Mouse (Mus musculus) ES-Bruce4 (cell line): ENCODE measurements at regions not wholly inside any gene's neighbourhood (a gene's known extent, or its start where the extent isn't known, plus 50 kb on each side); places are given as distances from the start of the nearest gene placed in this dataset.

Source experiments
- H3K27ac ChIP-seq: 2 replicates; pipeline ENCODE4 v1.5.1; 2012; ENCODE audit warnings: low read length, inconsistent platforms; ENCODE audit not compliant: insufficient read depth
- H3K27me3 ChIP-seq: 2 replicates; pipeline ENCODE4 v1.6.1; 2012; ENCODE audit warnings: mild to moderate bottlenecking, low read length, inconsistent platforms; ENCODE audit not compliant: control insufficient read depth, poor library complexity, insufficient read depth, severe bottlenecking
- H3K36me3 ChIP-seq: 2 replicates; pipeline ENCODE4 v1.6.1; 2012; ENCODE audit warnings: inconsistent platforms, mild to moderate bottlenecking, low read length, moderate library complexity; ENCODE audit not compliant: control insufficient read depth, poor library complexity, insufficient read depth, severe bottlenecking
- H3K4me1 ChIP-seq: one replicate; pipeline ENCODE4 v1.8.1; 2011; ENCODE audit warnings: low read length; ENCODE audit not compliant: control insufficient read depth, insufficient read depth
- H3K4me3 ChIP-seq: 2 replicates; pipeline ENCODE4 v1.5.1; 2011; ENCODE audit warnings: low read depth, mild to moderate bottlenecking, low read length
- H3K9ac ChIP-seq: 2 replicates; pipeline ENCODE4 v1.6.1; 2012; ENCODE audit warnings: low read depth, mild to moderate bottlenecking, inconsistent platforms; ENCODE audit not compliant: poor library complexity, severe bottlenecking
- H3K9me3 ChIP-seq: replicated peaks from 2 replicates; pipeline ENCODE4 v1.6.1; 2012; ENCODE audit warnings: mild to moderate bottlenecking, low read length, inconsistent platforms; ENCODE audit not compliant: control insufficient read depth, poor library complexity, insufficient read depth, severe bottlenecking
- CTCF ChIP-seq: IDR thresholded peaks from one replicate; pipeline ENCODE4 v1.8.1; 2011; ENCODE audit warnings: low read depth, low read length
- EP300 ChIP-seq: IDR thresholded peaks from 2 replicates; pipeline ENCODE4 v1.6.1; 2011; ENCODE audit warnings: low read depth, low read length; ENCODE audit not compliant: insufficient read depth

- Histone ChIP-seq H3K27ac (no peak overlapping the region), H3K36me3 (no peaks in the 10 kb centered on the region), H3K27me3 (no peaks in the 10 kb centered on the region), H3K9ac (no peak overlapping the region), H3K4me1 (no peaks in the 10 kb centered on the region), H3K4me3 (no peak overlapping the region), H3K9me3 (no peaks in the 10 kb centered on the region)
- TF ChIP-seq EP300 (no peak), CTCF (no peak)
These were observed 79.5 kb upstream of the Fam83b start for GRCm38 (mm10) chr9:76646383-76646782.
